Mouse (Mus musculus) kidney, adult 8-10 months (tissue): Measurements from ENCODE around the gene L3mbtl1.

Experiments used
- DNase-seq, 2 experiments: peaks; one replicate each; pipeline ENCODE4 v3.0.0; 2022

The L3mbtl1 gene

GRCm38 (mm10) chr2:162946964-162947363 lies 3.7 kb downstream of the L3mbtl1 start:
- DNase-seq, result no peak

GRCm38 (mm10) chr2:162947736-162948135 lies 4.5 kb downstream of the L3mbtl1 start:
- DNase-seq, result peak; percentile 40 to 56

DNA sequence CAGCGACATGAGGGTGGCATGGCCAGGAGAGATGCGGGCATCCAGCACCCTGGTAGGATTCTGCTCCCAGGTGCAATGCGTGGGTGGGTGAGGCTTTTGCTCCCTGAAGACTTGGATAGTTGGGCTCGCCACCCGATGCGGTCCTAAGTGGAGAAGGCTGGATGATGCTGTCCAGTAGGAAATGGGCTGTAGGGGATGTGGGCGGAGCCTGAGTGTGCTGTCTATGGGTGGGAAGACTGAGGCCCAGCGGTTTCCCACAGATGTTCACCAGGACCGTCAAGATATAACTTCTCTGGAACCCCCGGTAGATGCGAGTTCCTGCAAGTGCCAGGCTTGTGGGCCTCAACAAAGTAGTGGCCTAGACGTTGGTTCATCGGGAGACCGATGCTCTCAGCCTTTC lies 4.9 kb downstream of the L3mbtl1 start:
- no peak for DNase-seq

GRCm38 (mm10) chr2:162950776-162951175 lies 7.5 kb downstream of the L3mbtl1 start:
- no peak for DNase-seq

- DNase-seq, result no peak
These were observed 13.6 kb downstream of the L3mbtl1 start for GRCm38 (mm10) chr2:162956843-162957242.

GRCm38 (mm10) chr2:162961321-162961720 lies 18.0 kb downstream of the L3mbtl1 start:
- DNase-seq, result no peak

- DNase-seq, result no peak
These were observed 23.5 kb downstream of the L3mbtl1 start for GRCm38 (mm10) chr2:162966734-162967133.

- peak in 1 of 2 experiments; percentile 62 for DNase-seq
These were observed 25.1 kb downstream of the L3mbtl1 start for GRCm38 (mm10) chr2:162968357-162968756.

GRCm38 (mm10) chr2:162969101-162969500 lies 25.8 kb downstream of the L3mbtl1 start:
- DNase-seq, result no peak

DNA sequence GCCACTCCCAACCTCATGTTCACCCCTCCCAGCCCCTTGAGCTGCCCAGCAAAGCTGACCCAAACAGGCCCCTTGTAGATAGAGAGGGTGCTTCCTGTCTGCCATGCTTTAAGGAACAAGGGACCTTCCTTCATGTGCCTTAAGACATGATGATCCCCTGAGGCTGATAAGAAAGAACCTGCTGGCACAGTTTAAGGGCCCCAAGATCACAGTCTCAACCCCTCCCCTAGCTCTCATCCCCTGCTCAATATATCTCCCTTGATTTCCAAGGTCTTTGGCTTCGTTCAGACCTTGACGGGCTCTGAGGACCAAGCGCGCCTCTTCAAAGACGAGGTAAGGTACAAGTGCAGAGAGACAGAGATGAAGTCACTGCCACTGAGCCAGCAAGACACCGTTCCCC lies 27.6 kb downstream of the L3mbtl1 start:
- no peak for DNase-seq

DNA sequence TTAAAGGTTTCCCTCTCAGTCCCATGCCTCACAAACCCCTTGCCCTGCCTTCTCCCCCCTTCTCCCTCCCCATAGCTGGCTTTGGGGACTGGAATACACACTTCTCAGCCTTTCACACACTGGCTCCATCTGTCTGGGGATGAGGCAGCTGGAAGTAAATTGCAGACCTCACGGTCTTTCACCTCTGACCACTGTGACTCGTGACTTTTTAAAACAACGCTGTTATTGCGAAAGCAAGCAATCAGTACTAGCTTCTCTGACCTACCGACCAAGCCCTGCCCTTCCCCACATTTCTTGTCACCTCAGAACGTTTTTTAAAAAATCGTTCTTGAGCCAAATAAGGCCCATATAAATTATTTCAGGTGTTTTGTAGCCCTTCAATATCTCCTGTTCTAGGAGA lies 29.5 kb downstream of the L3mbtl1 start:
- DNase-seq, result no peak

DNA sequence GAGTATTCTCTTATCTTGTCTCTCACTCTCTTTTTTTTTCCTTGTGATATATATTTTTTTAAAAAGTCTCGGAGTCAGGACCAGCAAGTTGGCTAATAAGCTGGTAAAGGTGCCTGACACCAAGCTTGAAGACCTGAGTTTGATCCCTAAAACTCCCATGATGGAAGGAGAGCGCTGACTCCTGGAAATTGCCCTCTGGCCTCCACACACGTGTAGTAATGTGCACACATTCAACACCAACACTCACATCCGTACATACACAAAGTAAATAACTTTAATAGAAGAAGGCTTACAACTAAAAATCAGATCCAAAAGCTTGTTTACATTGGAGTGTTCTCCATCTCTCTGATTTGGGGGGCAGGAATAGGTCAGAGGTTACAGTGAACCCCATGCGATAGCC lies 29.9 kb downstream of the L3mbtl1 start:
- DNase-seq, result no peak

DNA sequence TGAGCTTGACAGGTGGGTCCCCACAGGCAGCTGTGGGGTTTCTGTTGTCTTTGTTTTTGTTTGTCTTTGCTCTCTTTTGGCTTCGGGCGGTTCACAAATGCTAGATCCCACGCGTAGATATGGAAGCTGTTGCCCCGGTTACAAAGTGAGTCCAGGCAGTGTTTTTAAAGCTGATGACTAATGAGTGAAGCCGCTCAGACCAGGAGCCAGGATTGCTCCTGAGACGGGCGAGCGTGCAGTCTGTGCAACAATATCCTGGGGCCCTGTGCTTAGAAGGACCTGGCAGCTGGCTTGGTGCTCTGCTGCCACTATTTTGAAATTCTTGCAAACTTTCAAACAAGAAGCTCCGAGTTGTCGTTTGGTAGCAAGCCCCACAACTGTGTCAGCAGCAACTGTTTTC lies 30.4 kb downstream of the L3mbtl1 start:
- no peak for DNase-seq

DNA sequence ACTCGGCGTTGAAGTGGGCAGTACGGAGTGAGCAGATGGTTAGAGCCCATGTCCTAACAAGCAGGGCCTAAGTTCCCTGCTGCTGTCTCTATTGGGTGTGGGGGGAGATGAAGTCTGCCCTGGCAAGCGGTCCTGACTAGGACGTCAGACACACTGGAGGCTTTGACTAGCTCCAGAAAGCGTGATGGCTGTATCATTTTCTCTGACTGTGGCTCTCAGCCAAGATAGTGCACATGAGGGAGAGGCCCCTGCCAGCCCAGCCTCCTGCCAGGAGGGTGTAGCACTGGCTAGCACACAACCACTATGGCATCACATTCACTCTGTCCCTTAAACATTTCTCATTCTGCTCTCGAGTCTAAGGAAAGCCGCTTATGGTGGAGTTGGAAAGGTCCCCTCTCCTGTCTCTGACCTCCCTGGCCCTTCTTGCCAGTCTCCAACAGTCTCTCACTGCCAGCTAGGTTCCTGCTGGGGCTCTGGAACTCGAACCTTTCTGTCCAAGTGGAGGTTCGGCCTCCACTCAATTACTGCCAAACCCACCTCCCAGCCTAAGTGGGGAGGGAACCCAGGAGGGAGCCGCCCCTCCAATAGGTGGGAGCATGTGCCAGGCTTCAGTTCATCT lies 32.0 kb downstream of the L3mbtl1 start:
- DNase-seq, result no peak

DNA sequence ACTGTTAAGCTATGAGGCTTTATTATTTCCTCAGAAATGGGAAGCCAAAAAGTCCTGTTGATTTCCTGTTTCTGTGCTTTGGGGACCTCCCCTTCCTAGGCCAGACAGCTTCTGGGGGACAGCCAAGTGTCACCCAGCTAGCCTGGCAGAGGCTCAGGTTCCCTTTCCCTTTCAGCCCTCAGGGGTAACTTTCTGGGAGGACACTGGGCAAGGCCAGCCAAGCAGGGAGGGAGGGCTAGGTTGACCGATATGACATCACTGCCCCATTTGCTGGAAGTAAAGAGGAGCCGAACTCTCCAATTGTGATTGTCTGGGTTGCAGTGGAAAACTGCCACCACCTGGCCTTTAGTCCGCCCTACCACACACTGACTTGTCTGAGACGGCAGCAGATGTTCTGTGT lies 32.7 kb downstream of the L3mbtl1 start:
- peak in 1 of 2 experiments; percentile 73 for DNase-seq

GRCm38 (mm10) chr2:162984381-162984780 lies 41.1 kb downstream of the L3mbtl1 start:
- DNase-seq, result peak; percentile 79 to 81

DNA sequence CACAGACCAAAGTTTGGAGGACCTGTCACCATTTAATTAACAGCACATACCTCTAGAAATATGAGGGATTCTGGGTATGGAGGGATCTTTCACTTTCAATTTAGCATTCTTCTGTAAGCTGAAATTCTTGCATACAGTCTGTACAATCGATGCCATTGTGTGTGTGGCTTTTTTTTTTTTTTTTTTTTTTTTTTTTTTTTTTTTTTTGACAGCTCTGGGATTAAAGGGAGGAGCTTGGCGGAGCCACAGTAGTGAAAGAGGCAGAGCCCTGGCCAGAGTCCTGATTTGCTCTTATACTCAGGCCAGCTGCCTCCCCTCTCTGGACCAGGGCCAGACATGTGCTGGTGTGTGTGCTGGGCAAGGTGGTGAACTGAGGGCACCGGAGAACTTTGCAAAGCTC lies 42.7 kb downstream of the L3mbtl1 start:
- DNase-seq, result peak; percentile 94 to 95

DNA sequence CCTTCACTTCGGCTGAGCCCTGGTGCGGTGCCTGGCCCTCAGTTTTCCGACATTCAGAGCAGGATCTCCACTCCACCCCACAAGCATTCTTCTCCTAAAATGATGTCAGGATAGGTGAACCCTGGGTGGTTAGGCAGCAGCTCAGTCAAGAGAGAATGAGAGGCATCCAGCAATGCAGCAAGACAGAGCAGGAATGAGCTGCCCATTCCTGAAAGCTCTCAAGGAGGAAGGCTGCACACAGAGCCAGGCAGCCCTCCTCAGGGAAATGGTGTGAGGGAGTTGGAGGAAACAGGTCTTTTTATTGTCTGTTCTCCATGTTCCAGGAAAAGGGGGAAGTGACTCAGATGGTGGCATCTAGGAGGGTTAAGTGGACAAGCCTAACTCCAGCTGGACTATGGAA lies 43.5 kb downstream of the L3mbtl1 start:
- DNase-seq, result no peak

DNA sequence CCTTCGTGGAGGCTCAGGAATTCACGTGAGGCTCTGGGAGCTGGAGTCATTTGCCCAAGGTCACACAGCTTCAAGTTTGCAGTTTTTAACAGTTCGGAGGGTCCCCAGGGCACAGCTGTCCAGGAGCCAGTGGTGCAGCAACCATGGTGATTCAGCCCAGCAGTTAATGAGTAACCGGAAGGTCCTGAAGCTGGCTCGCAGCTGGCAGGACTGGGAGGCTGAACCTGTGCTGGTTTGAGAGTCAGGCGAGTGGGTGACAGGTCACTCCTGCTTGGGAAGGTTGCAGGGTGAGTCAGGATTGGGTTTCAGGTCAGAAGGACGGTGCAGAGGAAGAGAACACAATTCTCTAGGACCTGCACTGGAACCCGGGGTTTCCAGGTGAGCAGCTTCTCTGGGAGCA lies 43.9 kb downstream of the L3mbtl1 start, which contains the start of gene Sgk2:
Sgk2 (plus strand) TSS at position 113 of the 400 bp plus-strand sequence.
- DNase-seq, result peak; percentile 92 to 96

GRCm38 (mm10) chr2:162988235-162988634 lies 45.0 kb downstream of the L3mbtl1 start:
- DNase-seq, result no peak

DNA sequence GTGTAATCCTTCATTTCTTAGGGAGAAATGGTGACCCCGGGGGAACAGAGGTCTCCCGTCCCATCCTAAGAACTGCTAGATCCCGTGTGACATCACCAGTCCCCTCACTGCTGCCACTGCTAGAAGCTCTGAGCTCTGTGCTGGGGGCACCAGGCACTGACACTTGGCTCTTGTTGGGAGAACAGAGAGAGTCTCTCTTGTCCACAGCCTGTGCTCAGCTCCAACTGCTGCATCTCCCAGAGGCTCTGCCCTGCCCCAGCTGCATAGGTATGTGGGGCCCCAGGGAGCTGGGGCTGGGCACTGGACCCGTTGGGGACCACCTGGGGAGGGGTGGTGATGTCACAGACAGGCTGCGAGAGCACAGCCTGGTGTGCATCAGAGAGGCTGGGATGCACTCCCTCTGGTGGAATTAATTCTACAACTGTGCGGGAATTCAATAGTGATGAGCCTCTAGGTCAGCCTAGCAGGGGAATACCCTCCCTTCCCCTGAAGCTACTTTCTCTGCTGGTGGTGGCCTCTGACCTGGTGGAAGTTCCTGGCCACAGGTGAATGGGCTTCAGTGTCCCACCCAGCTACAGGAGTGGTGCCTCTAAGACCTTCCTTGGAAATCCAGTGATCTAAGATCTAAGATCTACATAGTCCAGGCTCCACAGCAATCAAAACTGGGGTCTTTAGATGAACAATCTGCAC lies 48.3 kb downstream of the L3mbtl1 start:
- no peak for DNase-seq

DNA sequence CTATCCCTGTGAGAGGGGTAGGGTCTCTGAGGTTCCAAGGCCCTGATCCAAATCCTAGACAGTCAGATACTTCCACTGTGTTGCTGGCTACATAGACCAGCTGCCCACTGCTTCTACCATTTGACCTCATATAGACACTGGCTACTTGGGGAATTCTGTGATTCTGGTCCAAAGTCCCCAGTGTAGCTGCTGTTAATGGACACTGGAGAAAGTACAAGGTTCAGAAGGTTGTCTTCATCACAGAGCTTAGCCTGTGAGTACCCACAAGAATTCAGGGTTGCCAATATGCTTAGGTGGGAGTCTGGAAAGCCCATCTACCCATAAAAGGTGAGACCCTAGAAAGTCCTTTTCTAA lies 48.8 kb downstream of the L3mbtl1 start:
- peak; percentile 63 to 84 for DNase-seq

- peak; percentile 71 to 79 for DNase-seq
These were observed 50.8 kb downstream of the L3mbtl1 start for GRCm38 (mm10) chr2:162993881-162994616.
